Mouse (Mus musculus) midbrain, embryonic 13.5 days (tissue): ENCODE results near the gene Polr2m. TPM values are rescaled to one million over a fixed set of nuclear protein-coding genes. Genes with fewer than 3 reads are reported as not detected.

ENCODE experiments used
- ATAC-seq: fragments of 200-750 bp; cut with Nextera tagmentation; 2 replicates; pipeline ENCODE4 v1.8.0; 2017; ENCODE audit warnings: mild to moderate bottlenecking, moderate TSS enrichment, moderate library complexity
- H3K27ac ChIP-seq: fragments of 300-500 bp; sonication (generic); 2 replicates; pipeline ENCODE4 v1.5.1; 2015; ENCODE audit warnings: inconsistent platforms, mild to moderate bottlenecking, moderate library complexity
- H3K27me3 ChIP-seq: fragments of 300-500 bp; sonication (generic); 2 replicates; pipeline ENCODE4 v1.6.1; 2015; ENCODE audit warnings: mild to moderate bottlenecking, inconsistent platforms
- H3K36me3 ChIP-seq: fragments of 300-500 bp; sonication (generic); 2 replicates; pipeline ENCODE4 v1.6.1; 2015; ENCODE audit warnings: mild to moderate bottlenecking, inconsistent platforms
- H3K4me1 ChIP-seq: fragments of 300-500 bp; sonication (generic); replicated peaks from 2 replicates; pipeline ENCODE4 v1.6.1; 2015; ENCODE audit warnings: inconsistent platforms
- H3K4me2 ChIP-seq: fragments of 300-500 bp; sonication (generic); replicated peaks from 2 replicates; pipeline ENCODE4 v1.6.1; 2015; ENCODE audit warnings: moderate library complexity, mild to moderate bottlenecking, inconsistent platforms
- H3K4me3 ChIP-seq: fragments of 300-500 bp; sonication (generic); replicated peaks from 2 replicates; pipeline ENCODE4 v1.5.1; 2015; ENCODE audit warnings: mild to moderate bottlenecking, inconsistent platforms
- H3K9ac ChIP-seq: fragments of 300-500 bp; sonication (generic); replicated peaks from 2 replicates; pipeline ENCODE4 v1.6.1; 2015; ENCODE audit warnings: mild to moderate bottlenecking, inconsistent platforms
- H3K9me3 ChIP-seq: fragments of 300-500 bp; sonication (generic); 2 replicates; pipeline ENCODE4 v1.6.1; 2016; ENCODE audit warnings: mild to moderate bottlenecking, inconsistent platforms
- WGBS: fragments of 180-500 bp; shearing (Covaris S2); methylation state at CpG from one replicate; pipeline ENCODE4 v1.1.7; 2015; 5-methylcytosine and 5-hydroxymethylcytosine counted together
- polyA plus RNA-seq: library from polyadenylated mRNA; unstranded; fragments of >200 nt; fragmentation: Nextera tagmentation; extraction: Ambion mirVana; gene quantifications from 2 replicates; pipeline ENCODE4 v1.2.1, GENCODE M21; 2015

Gene Polr2m
- polyA plus RNA-seq, 1 experiment from 2014 or later: 377 TPM

DNA sequence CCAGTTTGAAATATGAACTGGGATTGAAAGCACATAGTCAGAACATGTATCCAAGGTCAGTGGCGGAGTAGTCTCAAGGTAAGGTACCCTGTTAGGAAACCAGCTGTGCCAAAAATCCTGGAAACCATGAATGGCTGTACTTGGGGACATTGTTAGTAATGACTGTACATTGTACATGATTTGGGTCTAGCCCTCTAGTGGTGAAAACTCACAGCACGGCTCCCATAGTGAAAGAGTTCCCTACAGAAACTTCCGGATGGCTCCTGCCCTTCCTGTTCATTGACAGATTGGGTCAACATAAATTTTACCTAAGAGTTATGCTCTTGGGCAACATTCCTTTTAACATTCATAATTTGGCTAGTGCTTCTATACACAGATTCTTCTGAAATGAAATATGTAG, 19.6 kb downstream of the Polr2m start:
- Histone ChIP-seq H3K4me2 (no peak overlapping the region), H3K4me1 (no peaks in the 10 kb centered on the region), H3K27me3 (no peaks in the 10 kb centered on the region), H3K36me3 (no peaks in the 10 kb centered on the region), H3K27ac (no peak overlapping the region), H3K9ac (no peak overlapping the region), H3K4me3 (no peak overlapping the region), H3K9me3 (no peaks in the 10 kb centered on the region)
- WGBS: 81% methylated on average over 3 of the region's 3 CpGs
- no peak for ATAC-seq

DNA sequence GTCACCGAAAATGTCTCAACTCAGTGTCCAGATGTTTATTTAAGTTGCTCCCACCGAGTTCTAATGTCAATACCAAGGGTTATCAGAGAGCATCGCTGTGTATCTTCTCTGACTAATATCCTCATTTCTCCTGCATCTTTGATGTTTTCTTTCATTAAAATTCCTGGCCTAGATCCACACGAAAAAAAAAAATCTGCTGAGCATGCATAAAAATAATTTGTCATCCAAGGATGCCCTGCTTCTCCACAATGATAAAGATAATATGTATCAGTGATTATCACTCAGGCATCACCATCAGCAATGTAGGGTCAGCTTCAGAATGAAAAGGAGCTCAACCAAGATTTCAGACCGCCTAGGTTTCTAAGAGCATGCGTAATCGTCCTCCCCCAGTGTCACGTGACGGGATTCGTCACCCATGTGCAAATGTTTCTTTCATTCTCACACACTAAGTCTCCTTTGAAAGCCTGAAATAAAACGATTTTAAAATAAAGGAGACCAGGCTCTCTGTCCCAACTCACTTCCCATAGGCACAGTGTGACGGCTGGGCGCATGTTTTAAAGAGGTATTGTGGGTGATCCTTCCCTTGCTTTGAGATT, 22.6 kb downstream of the Polr2m start:
- Histone ChIP-seq H3K36me3 (no peaks in the 10 kb centered on the region), H3K9ac (no peak overlapping the region), H3K4me1 (no peaks in the 10 kb centered on the region), H3K9me3 (no peaks in the 10 kb centered on the region), H3K4me2 (no peak overlapping the region), H3K27me3 (no peaks in the 10 kb centered on the region), H3K27ac (no peak overlapping the region), H3K4me3 (no peak overlapping the region)
- no peak for ATAC-seq
- 72% methylated on average over 13 of the region's 13 CpGs for WGBS

DNA sequence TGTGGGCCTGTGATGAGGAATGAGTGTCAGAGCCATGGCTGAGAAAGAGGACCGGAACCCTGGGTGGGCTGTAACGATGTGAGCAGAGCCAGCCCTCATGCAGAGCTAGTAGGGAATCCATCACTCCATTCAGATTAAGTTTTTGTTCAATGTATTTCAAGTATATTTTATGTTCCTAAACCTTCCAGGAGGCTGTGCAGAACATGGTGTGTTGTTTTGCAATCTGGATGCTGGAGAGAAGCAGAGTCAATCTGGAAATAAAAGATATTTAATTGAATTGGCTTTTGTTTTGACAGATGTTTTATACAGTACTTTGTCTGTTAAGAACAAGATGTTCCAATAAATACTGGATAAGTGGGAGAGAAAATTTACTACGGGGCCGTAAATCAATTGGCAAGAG, 29.0 kb downstream of the Polr2m start:
- ATAC-seq: no peak
- 94% methylated on average over 4 of the region's 4 CpGs for WGBS
- Histone ChIP-seq H3K27ac (no peak overlapping the region), H3K4me1 (no peaks in the 10 kb centered on the region), H3K27me3 (no peaks in the 10 kb centered on the region), H3K4me2 (no peak overlapping the region), H3K36me3 (no peaks in the 10 kb centered on the region), H3K4me3 (no peak overlapping the region), H3K9ac (no peak overlapping the region), H3K9me3 (no peaks in the 10 kb centered on the region)

DNA sequence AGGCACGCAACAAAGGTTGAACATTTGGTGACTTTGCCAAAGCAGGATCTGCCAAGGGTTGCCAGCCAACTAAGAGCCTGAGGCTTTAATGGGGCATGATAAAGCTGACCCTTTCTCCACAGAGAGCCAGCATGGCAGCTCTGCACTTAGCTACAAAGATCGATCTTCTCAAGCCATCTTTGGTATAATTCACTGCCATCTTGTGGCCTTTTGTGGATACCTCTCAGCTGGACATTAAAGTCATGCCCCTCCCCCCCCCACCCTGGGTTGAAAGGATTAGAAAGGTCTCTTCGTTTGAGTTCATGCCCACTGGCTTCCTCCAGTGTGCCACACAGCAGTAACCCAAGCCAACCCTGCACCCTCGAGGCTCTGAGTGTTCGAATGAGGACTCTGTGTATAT, 31.8 kb downstream of the Polr2m start:
- H3K9ac ChIP-seq: no peak overlapping the region
- H3K4me1 ChIP-seq: peaks cover 4% of the 10 kb centered on the region; the same call in 1 of the 2 replicates
- no peak overlapping the region for H3K4me2 ChIP-seq
- 73% methylated on average over 5 of the region's 5 CpGs for WGBS
- H3K36me3 ChIP-seq: no peaks in the 10 kb centered on the region
- H3K27me3 ChIP-seq: no peaks in the 10 kb centered on the region
- ATAC-seq: no peak
- no peak overlapping the region for H3K4me3 ChIP-seq
- H3K27ac ChIP-seq: no peak overlapping the region
- H3K9me3 ChIP-seq: no peaks in the 10 kb centered on the region

DNA sequence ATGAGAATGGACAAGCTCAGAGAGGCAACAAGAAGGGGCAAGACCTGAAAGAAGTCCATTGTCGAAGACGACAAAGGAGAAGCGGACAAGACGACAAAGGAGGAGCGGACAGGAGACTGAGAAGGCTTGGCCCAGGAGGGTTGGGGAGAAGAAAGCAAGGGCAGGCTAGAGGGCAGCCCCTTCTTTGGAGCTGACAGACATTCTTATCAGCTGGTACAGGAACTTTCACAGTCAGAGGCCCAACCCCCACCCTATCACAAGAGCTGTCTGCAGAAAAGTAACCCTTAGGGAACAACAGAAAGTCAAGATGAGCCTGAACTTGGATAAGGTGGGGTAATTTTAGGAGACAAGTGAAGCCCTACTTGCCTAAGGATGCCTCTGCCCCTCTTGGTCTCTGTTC, 32.4 kb downstream of the Polr2m start:
- no peak for ATAC-seq
- WGBS: 50% methylated on average over 5 of the region's 5 CpGs

DNA sequence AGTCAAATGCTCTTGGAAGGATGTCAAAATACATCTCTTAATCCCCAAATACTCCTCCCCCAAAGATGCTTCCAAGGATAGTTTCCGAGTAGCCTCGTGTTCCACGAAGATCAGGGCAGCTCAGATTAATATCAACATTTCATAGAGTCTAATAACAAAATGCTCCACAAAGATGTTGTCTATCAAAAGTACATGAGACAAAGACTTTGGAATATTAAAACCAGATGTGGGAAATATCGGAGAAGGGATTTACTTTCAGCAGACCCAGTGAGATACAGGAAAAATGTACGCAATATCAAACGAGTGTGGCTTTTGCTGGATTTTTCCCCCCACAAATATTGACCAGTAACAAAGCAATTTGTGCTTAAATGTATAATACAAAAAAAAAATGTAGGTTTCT, 35.1 kb downstream of the Polr2m start:
- Histone ChIP-seq H3K4me2 (no peak overlapping the region), H3K36me3 (no peaks in the 10 kb centered on the region), H3K27ac (no peak overlapping the region), H3K4me1 (peaks cover 4% of the 10 kb centered on the region; the same call in 1 of the 2 replicates), H3K27me3 (no peaks in the 10 kb centered on the region), H3K9me3 (no peaks in the 10 kb centered on the region), H3K9ac (no peak overlapping the region), H3K4me3 (no peak overlapping the region)
- ATAC-seq: no peak
- 78% methylated on average over 6 of the region's 6 CpGs for WGBS

More for the DNA sequence above, 32.4 kb downstream of the Polr2m start:
- Histone ChIP-seq H3K27me3 (no peaks in the 10 kb centered on the region), H3K9me3 (no peaks in the 10 kb centered on the region), H3K4me2 (no peak overlapping the region), H3K4me3 (no peak overlapping the region), H3K9ac (no peak overlapping the region), H3K36me3 (no peaks in the 10 kb centered on the region), H3K27ac (no peak overlapping the region), H3K4me1 (peaks cover 4% of the 10 kb centered on the region; the same call in 1 of the 2 replicates)

DNA sequence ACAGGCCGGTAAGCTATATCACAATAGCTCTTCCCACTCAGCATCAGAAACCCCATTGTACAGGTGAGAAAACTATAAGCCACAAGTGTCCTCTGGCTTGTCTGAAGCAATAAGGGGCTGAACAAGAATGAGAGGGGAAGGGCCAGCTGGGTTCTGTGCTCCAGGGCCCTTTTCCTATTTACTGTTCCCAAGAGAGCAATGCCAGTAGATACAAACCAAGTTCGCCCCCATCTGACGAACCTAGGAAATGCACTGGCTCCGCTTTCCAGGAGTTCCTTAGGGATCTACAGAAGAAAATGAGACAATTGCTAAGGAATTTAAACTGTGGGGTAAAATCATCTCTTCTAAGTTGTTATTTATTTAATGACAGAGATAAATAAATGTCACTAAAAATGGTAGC, 38.2 kb downstream of the Polr2m start:
- no peak overlapping the region for H3K4me2 ChIP-seq
- 30% methylated on average over 4 of the region's 4 CpGs for WGBS

DNA sequence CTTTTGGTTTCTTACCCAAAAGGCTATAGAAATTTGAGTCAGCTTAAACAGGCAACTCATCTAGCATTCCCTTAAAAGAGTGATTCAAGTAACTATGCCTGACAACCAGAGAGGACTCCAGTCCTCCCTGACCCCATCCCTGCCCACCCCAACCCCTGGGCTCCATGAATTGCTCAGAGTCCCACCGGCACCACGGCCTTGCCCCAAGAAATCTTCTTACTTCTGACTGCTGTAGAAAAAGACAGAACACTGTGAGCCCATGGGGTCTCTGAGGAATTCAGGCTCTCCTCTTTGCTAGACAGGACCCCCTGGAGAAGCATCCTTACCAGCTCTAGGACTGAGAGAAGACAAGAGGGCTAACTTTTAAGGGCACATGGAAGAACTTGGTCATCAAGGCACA, 40.4 kb downstream of the Polr2m start:
- ATAC-seq: no peak
- Histone ChIP-seq H3K4me1 (no peaks in the 10 kb centered on the region), H3K36me3 (no peaks in the 10 kb centered on the region), H3K9ac (no peak overlapping the region), H3K27me3 (no peaks in the 10 kb centered on the region), H3K9me3 (no peaks in the 10 kb centered on the region), H3K27ac (no peak overlapping the region), H3K4me2 (no peak overlapping the region), H3K4me3 (no peak overlapping the region)
- WGBS: 81% methylated on average over 2 of the region's 2 CpGs

More for the DNA sequence above, 38.2 kb downstream of the Polr2m start:
- Histone ChIP-seq H3K27me3 (no peaks in the 10 kb centered on the region), H3K27ac (no peak overlapping the region), H3K9ac (no peak overlapping the region), H3K4me1 (peaks cover 4% of the 10 kb centered on the region; the same call in 1 of the 2 replicates), H3K9me3 (no peaks in the 10 kb centered on the region), H3K36me3 (no peaks in the 10 kb centered on the region), H3K4me3 (no peak overlapping the region)
- ATAC-seq: no peak

DNA sequence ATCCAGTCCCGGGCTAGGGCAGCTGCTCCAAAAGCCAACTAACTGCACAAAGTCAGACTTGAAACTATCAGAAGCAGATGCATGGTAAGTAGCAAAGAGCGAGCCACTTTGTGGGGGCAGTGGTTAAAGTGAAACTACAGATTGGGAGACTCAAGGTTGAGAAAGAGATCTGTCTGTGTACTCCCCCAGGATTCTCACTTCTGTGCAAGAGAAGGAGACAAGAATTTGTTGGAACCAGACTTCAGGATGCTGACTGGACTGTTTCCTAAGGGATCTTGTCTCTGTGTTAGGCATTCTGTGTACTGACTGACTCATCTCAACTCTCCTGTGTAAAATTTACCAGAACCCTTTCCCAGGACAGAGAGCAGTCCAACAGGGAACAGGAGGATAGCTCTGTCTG, 47.6 kb downstream of the Polr2m start:
- Histone ChIP-seq H3K9ac (no peak overlapping the region), H3K4me3 (no peak overlapping the region), H3K4me1 (no peaks in the 10 kb centered on the region), H3K27me3 (no peaks in the 10 kb centered on the region), H3K4me2 (no peak overlapping the region), H3K9me3 (no peaks in the 10 kb centered on the region), H3K36me3 (no peaks in the 10 kb centered on the region), H3K27ac (no peak overlapping the region)
- WGBS: 90% methylated on average over 2 of the region's 2 CpGs
- ATAC-seq: no peak

Other genes starting within 250 kb of the Polr2m start
- 2.4 and 2.6 TPM in 2 replicates for gene Myzap, start 106.4 kb upstream of the Polr2m start, polyA plus RNA-seq